Mouse (Mus musculus) layer of hippocampus, adult 2 months (tissue): Measurements from ENCODE around the gene Znrd1. TPM values are rescaled to one million over a fixed set of nuclear protein-coding genes. Genes with fewer than 3 reads are reported as not detected.

Experiments used
- DNase-seq, 2 experiments: peaks; one replicate each; pipeline ENCODE4 v3.0.0; 2022; ENCODE audit warnings: low spot score in 2 of 2
- H3K27ac ChIP-seq: fragments of 200-600 bp; 2 replicates; pipeline ENCODE4 v1.8.1; 2022
- H3K4me3 ChIP-seq: fragments of 200-600 bp; 2 replicates; pipeline ENCODE4 v1.8.1; 2022; ENCODE audit warnings: mild to moderate bottlenecking
- CTCF ChIP-seq: fragments of 200-600 bp; conservative IDR thresholded peaks from 2 replicates; pipeline ENCODE4 v1.8.1; 2022; ENCODE audit warnings: antibody characterized with exemption, mild to moderate bottlenecking, moderate library complexity
- total RNA-seq, 2 experiments: library from RNA; stranded (reverse); gene quantifications; 2 replicates each; pipeline ENCODE4 v1.2.3; 2021

The Znrd1 gene
- total RNA-seq, 2 experiments from 2014 or later: 30.6 to 34.5 TPM

GRCm38 (mm10) chr17:36930233-36930632 lies 28.1 kb downstream of the Znrd1 start:
- DNase-seq: no peak
- H3K4me3 ChIP-seq: no peak overlapping the region

DNA sequence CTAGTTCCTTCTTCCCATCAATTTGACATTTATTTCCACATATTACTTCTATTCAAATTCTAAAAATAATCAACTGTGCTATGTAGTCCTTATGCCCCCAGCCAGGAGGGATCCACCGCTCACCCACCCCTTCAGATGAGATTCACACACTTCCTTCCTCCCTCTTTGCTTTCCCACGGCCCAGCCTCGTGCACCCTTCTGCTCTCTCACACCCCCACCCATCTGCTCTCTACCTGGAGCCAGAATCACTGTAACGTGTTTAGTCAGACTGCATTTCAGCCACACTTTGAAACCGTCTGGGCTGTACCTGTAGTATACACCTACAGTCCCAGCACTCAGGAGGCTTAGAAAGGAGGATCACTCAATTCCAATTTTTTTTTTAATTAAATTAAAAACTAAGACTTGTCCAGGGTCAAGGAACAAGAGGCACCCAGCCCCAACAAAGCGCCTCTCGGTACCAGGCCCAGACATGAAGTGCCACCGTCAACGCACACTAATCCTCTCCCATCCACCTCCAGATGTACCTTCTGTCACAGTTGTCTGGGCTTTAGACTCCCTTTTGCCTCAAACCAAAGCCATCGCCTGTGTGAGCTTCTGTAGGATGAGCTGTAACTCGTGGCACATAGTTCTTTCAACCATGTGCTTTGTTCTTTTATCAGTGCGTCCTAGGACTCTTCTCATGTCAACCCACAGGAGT lies 29.0 kb downstream of the Znrd1 start:
- Histone ChIP-seq H3K4me3 (no peak overlapping the region), H3K27ac (0 out of 2 replicates have a peak overlapping the region, but pooled peaks have one; percentile 14)
- no peak for DNase-seq
- TF ChIP-seq CTCF: no peak

More at GRCm38 (mm10) chr17:36930233-36930632, 28.1 kb downstream of the Znrd1 start:
- TF ChIP-seq CTCF: no peak
- H3K27ac ChIP-seq: no peak overlapping the region

DNA sequence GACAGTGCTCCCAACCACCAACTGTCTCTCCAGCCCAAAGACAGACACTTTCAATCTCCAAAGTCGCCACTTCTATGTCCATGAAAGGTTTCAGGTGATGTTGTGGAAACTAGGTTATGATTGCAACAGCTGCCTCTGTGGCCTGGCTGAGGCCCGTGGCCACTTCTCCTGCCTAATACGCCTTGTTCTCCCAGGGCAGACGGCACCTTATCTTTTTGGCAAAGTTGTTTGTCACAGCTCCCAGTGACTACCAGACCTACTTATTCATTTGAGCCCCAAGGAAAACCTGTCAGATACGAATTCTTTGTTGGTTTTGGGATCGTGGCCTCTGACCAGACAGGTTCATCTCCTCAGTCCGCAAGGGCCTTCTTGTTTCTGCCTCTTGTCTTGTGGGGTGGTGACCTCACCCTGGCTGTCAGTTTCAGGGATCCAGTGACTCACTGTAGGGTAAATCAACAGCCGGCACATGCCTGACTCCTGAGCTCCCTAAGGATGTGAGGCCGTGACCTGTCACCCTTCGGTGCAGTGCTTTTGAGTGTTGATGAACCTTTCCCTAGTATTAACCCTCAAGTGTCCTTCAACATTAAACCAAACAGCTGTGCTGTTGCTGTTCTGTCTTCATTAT lies 30.8 kb downstream of the Znrd1 start:
- Histone ChIP-seq H3K27ac (no peak overlapping the region), H3K4me3 (no peak overlapping the region)
- no peak for TF ChIP-seq CTCF
- no peak for DNase-seq

GRCm38 (mm10) chr17:36923491-36923890 lies 34.9 kb downstream of the Znrd1 start:
- TF ChIP-seq CTCF: no peak
- DNase-seq: no peak
- no peak overlapping the region for H3K27ac ChIP-seq
- H3K4me3 ChIP-seq: no peak overlapping the region

- no peak for DNase-seq
- no peak overlapping the region for H3K27ac ChIP-seq
- H3K4me3 ChIP-seq: no peak overlapping the region
- TF ChIP-seq CTCF: no peak
Measured at GRCm38 (mm10) chr17:36922715-36923114, 35.6 kb downstream of the Znrd1 start.

- Histone ChIP-seq H3K27ac (no peak overlapping the region), H3K4me3 (no peak overlapping the region)
- no peak for TF ChIP-seq CTCF
- DNase-seq: no peak
Measured at GRCm38 (mm10) chr17:36920239-36920638, 38.1 kb downstream of the Znrd1 start.

DNA sequence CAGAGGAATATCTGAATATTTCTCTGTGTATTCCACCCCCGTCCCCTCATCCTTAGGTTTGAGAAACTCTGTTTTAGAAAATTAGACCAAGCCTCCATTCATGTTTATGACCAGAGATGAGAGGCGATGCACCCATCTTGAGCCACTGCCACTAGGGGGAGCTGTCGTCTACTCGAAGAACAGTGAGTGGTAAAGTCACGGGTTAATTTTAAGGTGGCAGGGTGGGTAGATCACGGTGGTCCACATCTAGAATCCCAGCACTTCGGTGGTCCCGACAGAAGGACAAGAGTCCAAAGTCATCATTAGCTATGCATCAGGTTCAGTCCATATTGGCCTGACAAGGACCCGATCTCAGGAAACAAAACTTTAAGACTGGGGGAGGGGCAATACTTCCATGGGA lies 43.3 kb downstream of the Znrd1 start:
- TF ChIP-seq CTCF: peak; percentile 84

DNA sequence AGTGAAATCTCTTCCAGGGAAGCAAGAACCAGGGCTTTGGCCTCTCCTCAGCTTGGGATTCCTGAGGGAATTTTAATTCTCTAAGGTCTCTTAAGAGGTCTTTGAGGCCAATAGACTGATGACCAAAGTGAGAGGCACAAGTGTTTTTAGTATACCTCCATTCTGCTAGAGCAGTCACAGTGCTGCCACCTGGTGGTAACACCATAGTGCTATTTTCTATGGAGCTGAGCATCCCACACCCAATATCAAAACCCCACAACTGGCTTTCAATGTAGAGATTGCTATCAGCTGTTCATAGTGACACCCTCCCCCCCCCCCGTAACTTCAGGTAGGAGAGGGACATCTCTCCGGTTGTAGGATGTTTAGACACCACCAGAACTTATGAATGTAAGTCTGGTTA lies 44.3 kb downstream of the Znrd1 start:
- H3K4me3 ChIP-seq: no peak overlapping the region
- peak; percentile 90 for TF ChIP-seq CTCF
- H3K27ac ChIP-seq: no peak overlapping the region
- peak; percentile 70 to 86 for DNase-seq

More for the DNA sequence above, 43.3 kb downstream of the Znrd1 start:
- peak; percentile 26 to 68 for DNase-seq
- Histone ChIP-seq H3K27ac (no peak overlapping the region), H3K4me3 (no peak overlapping the region)

DNA sequence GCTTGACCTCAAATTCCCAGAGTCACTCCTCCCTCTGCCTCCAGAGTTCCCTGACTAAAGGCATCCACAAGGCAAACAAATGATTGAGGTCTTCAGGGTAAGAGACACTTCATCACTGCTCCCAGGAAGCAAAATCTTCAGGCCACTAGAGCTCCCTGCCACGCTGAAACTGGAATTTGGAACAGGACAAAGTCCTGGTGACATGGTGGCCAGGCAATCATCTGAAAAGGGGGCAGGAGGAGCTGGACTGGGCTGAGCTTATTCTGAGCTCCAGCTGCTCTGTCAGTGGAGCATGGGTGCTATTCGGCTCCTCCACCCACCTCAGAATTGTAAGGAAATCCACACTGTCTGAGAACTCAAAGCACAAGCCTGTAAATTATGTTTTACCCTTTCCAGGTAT lies 46.3 kb downstream of the Znrd1 start:
- H3K27ac ChIP-seq: no peak overlapping the region
- DNase-seq: no peak
- H3K4me3 ChIP-seq: no peak overlapping the region
- no peak for TF ChIP-seq CTCF

- Histone ChIP-seq H3K27ac (no peak overlapping the region), H3K4me3 (no peak overlapping the region)
- no peak for TF ChIP-seq CTCF
- no peak for DNase-seq
Measured at GRCm38 (mm10) chr17:36909802-36910201, 48.6 kb downstream of the Znrd1 start.

DNA sequence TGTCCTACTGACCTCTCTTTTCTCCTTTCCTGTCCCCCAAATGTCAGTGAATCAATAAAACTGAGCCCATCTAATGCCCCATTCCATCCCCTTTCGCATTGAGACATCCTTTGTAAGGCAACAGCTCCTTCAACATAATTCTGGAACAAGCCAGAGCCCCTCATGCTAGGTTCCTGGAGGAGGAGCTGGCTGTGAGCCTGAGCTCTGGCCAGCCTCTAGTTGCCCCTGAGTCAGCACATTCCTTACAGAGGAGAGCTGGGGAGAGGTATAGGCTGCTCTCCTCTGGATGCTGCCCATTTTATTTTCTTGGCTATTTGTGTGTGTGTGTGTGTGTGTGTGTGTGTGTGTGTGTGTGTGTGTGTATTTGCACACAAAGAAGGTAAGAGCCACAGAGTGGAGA lies 50.1 kb downstream of the Znrd1 start:
- Histone ChIP-seq H3K27ac (no peak overlapping the region), H3K4me3 (no peak overlapping the region)
- TF ChIP-seq CTCF: no peak
- DNase-seq: no peak

Other genes with a start within 250 kb of the Znrd1 start
- gene H2-M10.5, start 185.6 kb downstream of the Znrd1 start, total RNA-seq: not detected
- gene H2-M10.6, start 146.4 kb downstream of the Znrd1 start, total RNA-seq: not detected
- 10 to 100 TPM; 22.5 to 26.1 TPM for gene Trim26, start 121.4 kb downstream of the Znrd1 start, total RNA-seq
- gene Trim15, start 91.3 kb downstream of the Znrd1 start, total RNA-seq: not detected
- not detected for gene Trim10, start 89.0 kb downstream of the Znrd1 start, total RNA-seq
- gene Trim40, start 68.4 kb downstream of the Znrd1 start, total RNA-seq: not detected
- gene Trim31, start 60.4 kb downstream of the Znrd1 start, total RNA-seq: under 1 TPM in 1 of 2 experiments, not detected in 1; 0.15 TPM
- gene Rnf39, start 15.6 kb downstream of the Znrd1 start, total RNA-seq: 1 to 10 TPM; 5.2 to 5.3 TPM
- gene Ppp1r11, start 6.8 kb downstream of the Znrd1 start, total RNA-seq: 100 to 1,000 TPM; 132 to 139 TPM
- gene Znrd1as, start within 50 bp of the Znrd1 start, total RNA-seq: 1 to 10 TPM; 6.2 to 7.3 TPM
- gene 2410137M14Rik, start 22.7 kb upstream of the Znrd1 start, total RNA-seq: not detected
- gene H2-M5, start 31.0 kb upstream of the Znrd1 start, total RNA-seq: 1 to 10 TPM in 1 of 2 experiments, under 1 TPM in 1; 0.37 to 1.2 TPM
- 10 to 100 TPM; 15.0 to 15.8 TPM for gene Zfp57, start 42.6 kb upstream of the Znrd1 start, total RNA-seq
- gene Mog, start 64.8 kb upstream of the Znrd1 start, total RNA-seq: 10 to 100 TPM; 42.6 to 45.6 TPM
- 100 to 1,000 TPM; 682 to 738 TPM for gene Gabbr1, start 87.4 kb upstream of the Znrd1 start, total RNA-seq
- gene Olfr90, start 129.9 kb upstream of the Znrd1 start, total RNA-seq: not detected
- not detected for gene Olfr91, start 139.7 kb upstream of the Znrd1 start, total RNA-seq
- gene Olfr92, start 161.5 kb upstream of the Znrd1 start, total RNA-seq: not detected
- gene Olfr93, start 202.9 kb upstream of the Znrd1 start, total RNA-seq: not detected
- not detected for gene Ubd, start 235.3 kb upstream of the Znrd1 start, total RNA-seq
- not detected for gene Olfr94, start 242.4 kb upstream of the Znrd1 start, total RNA-seq